Mouse (Mus musculus): ENCODE measurements around the gene Rfc1. TPM values are rescaled to one million over a fixed set of nuclear protein-coding genes. Genes with fewer than 3 reads are reported as not detected.

The Rfc1 gene
- polyA plus RNA-seq, 1 experiment: 10.9 TPM

DNA sequence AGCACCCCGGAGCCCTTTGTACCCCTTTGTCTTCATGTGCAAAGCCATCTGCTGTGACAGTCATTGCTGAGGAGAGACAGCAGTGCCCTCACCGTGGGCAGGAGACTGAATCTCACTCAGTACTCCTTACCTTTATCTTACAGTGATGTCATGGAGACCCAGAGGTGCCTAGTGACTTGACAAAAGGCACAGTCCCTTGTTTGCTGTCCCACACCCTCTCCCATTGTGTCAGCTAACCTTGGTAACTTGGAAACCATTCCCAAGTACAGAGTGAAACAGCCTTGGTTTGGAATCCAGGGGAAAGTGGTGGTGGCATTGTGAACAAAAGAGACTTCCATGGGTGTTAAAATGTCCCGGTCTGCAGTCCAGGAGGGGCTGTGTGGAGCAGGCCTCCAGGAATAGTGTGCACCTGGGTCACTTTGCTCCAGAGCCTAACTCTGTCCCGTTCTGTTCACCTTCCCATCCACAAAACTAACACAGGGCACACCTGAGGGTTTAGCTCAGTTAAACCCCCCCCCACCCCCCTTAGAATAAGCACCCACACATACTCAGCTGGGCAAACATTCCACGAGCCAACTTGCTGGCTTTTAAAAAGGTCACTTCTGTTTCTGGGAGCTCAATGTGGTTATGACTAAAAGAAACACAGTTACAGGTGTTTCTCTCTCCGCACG is 85.2 kb downstream of the Rfc1 start:
- Histone ChIP-seq H3K27ac (ENCODE audit: insufficient read depth, low read depth, low read length) (no peak overlapping the region), H3K4me1 (ENCODE audit: control insufficient read depth, insufficient read depth, low read length) (no peaks in the 10 kb centered on the region), H3K27me3 (replicated peaks; ENCODE audit: control insufficient read depth, insufficient read depth, low read length) (no peaks in the 10 kb centered on the region), H3K36me3 (ENCODE audit: control insufficient read depth, insufficient read depth, low read length) (no peaks in the 10 kb centered on the region), H3K4me3 (ENCODE audit: insufficient read depth, low read depth, low read length) (no peak overlapping the region)
- no peak for TF ChIP-seq CTCF (conservative IDR thresholded peaks at IDR 0.05; ENCODE audit: insufficient read depth, insufficient read length, low read depth, low read length)
- no peak for TF ChIP-seq POLR2A (IDR thresholded peaks at IDR 0.05; ENCODE audit: low read depth, low read length)
- DNase-seq: no peak
- WGBS: 67% methylated on average over 7 of the region's 7 CpGs

- Histone ChIP-seq H3K27me3 (replicated peaks; ENCODE audit: control insufficient read depth, insufficient read depth, low read length) (no peaks in the 10 kb centered on the region), H3K27ac (ENCODE audit: insufficient read depth, low read depth, low read length) (no peak overlapping the region), H3K4me1 (ENCODE audit: control insufficient read depth, insufficient read depth, low read length) (no peaks in the 10 kb centered on the region), H3K36me3 (ENCODE audit: control insufficient read depth, insufficient read depth, low read length) (no peaks in the 10 kb centered on the region), H3K4me3 (ENCODE audit: insufficient read depth, low read depth, low read length) (no peak overlapping the region)
- TF ChIP-seq CTCF (conservative IDR thresholded peaks at IDR 0.05; ENCODE audit: insufficient read depth, insufficient read length, low read depth, low read length) (no peak), POLR2A (IDR thresholded peaks at IDR 0.05; ENCODE audit: low read depth, low read length) (no peak)
- DNase-seq: peak; percentile 35
- 65% methylated on average over 3 of the region's 3 CpGs for WGBS
These were observed 88.2 kb downstream of the Rfc1 start for GRCm38 (mm10) chr5:65247296-65247695.

DNA sequence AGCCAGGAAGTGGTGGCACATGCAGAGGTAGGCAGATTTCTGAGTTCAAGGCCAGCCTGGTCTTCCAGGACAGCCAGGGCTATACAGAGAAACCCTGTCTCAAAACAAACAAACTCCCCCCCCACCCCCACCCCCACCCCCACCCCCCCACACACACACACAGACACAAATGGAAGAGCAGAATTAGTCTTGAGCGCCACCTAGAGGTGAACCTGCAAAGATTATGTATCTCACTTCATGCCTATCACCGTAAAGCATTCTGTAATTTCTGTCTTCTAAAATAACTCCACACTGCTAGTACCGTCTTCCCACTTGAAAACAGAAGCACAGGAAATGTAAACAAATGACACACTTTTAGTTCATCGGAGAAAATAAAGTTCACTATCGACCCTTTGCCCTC is 92.7 kb downstream of the Rfc1 start:
- DNase-seq: peak; percentile 23
- TF ChIP-seq CTCF (conservative IDR thresholded peaks at IDR 0.05; ENCODE audit: insufficient read depth, insufficient read length, low read depth, low read length) (0 out of 2 replicates have a peak, but pooled peaks have one; percentile 16), POLR2A (IDR thresholded peaks at IDR 0.05; ENCODE audit: low read depth, low read length) (no peak)
- Histone ChIP-seq H3K4me3 (ENCODE audit: insufficient read depth, low read depth, low read length) (no peak overlapping the region), H3K27ac (ENCODE audit: insufficient read depth, low read depth, low read length) (no peak overlapping the region), H3K36me3 (ENCODE audit: control insufficient read depth, insufficient read depth, low read length) (no peaks in the 10 kb centered on the region), H3K4me1 (ENCODE audit: control insufficient read depth, insufficient read depth, low read length) (no peaks in the 10 kb centered on the region), H3K27me3 (replicated peaks; ENCODE audit: control insufficient read depth, insufficient read depth, low read length) (no peaks in the 10 kb centered on the region)
- 58% methylated on average over 5 of the region's 5 CpGs for WGBS

DNA sequence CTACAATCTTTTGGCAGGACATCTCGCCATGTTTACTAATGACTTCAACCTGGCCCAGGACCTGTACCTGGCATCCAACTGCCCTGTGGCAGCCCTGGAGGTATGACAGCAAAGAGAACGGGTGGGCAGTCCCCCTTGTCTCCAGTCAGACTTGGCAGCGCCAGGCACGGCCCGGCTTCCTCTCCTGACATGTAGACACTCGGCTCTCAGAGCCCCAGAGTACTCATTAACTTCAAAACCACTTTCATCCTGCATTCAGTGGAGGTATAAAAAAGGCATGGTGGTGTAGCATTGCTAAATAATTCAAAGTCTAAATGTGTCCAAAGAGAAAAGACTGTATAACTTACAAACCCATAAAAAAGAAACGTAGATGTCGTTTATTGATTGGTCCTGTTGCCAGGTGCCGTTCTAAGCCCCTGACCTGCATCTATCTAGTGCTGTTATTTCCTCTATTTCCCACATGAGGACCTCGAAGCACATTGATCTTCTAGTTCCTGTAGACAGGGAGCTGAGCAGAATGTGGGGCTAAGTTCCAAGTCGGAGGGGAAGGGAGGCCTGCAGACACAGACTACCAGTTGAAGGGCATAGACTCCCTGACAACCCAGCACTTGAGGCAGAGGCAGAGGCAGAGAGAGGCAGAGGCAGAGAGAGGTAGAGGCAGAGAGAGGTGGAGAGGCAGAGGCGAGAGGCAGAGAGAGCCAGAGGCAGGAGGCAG is 104.0 kb downstream of the Rfc1 start:
- WGBS: 65% methylated on average over 12 of the region's 12 CpGs
- H3K27ac ChIP-seq (ENCODE audit: insufficient read depth, low read depth, low read length): no peak overlapping the region

GRCm38 (mm10) chr5:65224056-65224455 is 111.4 kb downstream of the Rfc1 start:
- DNase-seq: no peak
- no peak overlapping the region for H3K27ac ChIP-seq (ENCODE audit: insufficient read depth, low read depth, low read length)
- H3K27me3 ChIP-seq (replicated peaks; ENCODE audit: control insufficient read depth, insufficient read depth, low read length): no peaks in the 10 kb centered on the region
- H3K4me3 ChIP-seq (ENCODE audit: insufficient read depth, low read depth, low read length): no peak overlapping the region
- no peaks in the 10 kb centered on the region for H3K4me1 ChIP-seq (ENCODE audit: control insufficient read depth, insufficient read depth, low read length)
- 84% methylated on average over 5 of the region's 5 CpGs for WGBS
- peaks cover 4% of the 10 kb centered on the region for H3K36me3 ChIP-seq (ENCODE audit: control insufficient read depth, insufficient read depth, low read length)
- TF ChIP-seq CTCF (conservative IDR thresholded peaks at IDR 0.05; ENCODE audit: insufficient read depth, insufficient read length, low read depth, low read length) (no peak), POLR2A (IDR thresholded peaks at IDR 0.05; ENCODE audit: low read depth, low read length) (no peak)

More for the DNA sequence above, 104.0 kb downstream of the Rfc1 start:
- DNase-seq: no peak
- TF ChIP-seq CTCF (conservative IDR thresholded peaks at IDR 0.05; ENCODE audit: insufficient read depth, insufficient read length, low read depth, low read length): no peak
- no peak for TF ChIP-seq POLR2A (IDR thresholded peaks at IDR 0.05; ENCODE audit: low read depth, low read length)
- no peak overlapping the region for H3K4me3 ChIP-seq (ENCODE audit: insufficient read depth, low read depth, low read length)
- no peaks in the 10 kb centered on the region for H3K4me1 ChIP-seq (ENCODE audit: control insufficient read depth, insufficient read depth, low read length)
- no peaks in the 10 kb centered on the region for H3K27me3 ChIP-seq (replicated peaks; ENCODE audit: control insufficient read depth, insufficient read depth, low read length)
- no peaks in the 10 kb centered on the region; the same call in none of the 2 replicates for H3K36me3 ChIP-seq (ENCODE audit: control insufficient read depth, insufficient read depth, low read length)

- H3K27ac ChIP-seq (ENCODE audit: insufficient read depth, low read depth, low read length): no peak overlapping the region
- H3K4me3 ChIP-seq (ENCODE audit: insufficient read depth, low read depth, low read length): no peak overlapping the region
- TF ChIP-seq CTCF (conservative IDR thresholded peaks at IDR 0.05; ENCODE audit: insufficient read depth, insufficient read length, low read depth, low read length) (no peak), POLR2A (IDR thresholded peaks at IDR 0.05; ENCODE audit: low read depth, low read length) (no peak)
- H3K4me1 ChIP-seq (ENCODE audit: control insufficient read depth, insufficient read depth, low read length): no peaks in the 10 kb centered on the region
- H3K36me3 ChIP-seq (ENCODE audit: control insufficient read depth, insufficient read depth, low read length): peaks cover 4% of the 10 kb centered on the region
- H3K27me3 ChIP-seq (replicated peaks; ENCODE audit: control insufficient read depth, insufficient read depth, low read length): no peaks in the 10 kb centered on the region
- DNase-seq: no peak
- WGBS: 71% methylated on average over 7 of the region's 7 CpGs
These were observed 114.4 kb downstream of the Rfc1 start for GRCm38 (mm10) chr5:65221037-65221436.
